Mouse (Mus musculus) adrenal gland, postnatal 25 days (tissue): Measurements from ENCODE around the gene Rabl6. TPM values are rescaled to one million over a fixed set of nuclear protein-coding genes. Genes with fewer than 3 reads are reported as not detected.

ENCODE experiments used
- DNase-seq: peaks from one replicate; pipeline ENCODE4 v3.0.0; 2021; ENCODE audit warnings: mixed read lengths
- total RNA-seq: library from RNA; stranded (reverse); gene quantifications from 2 replicates; pipeline ENCODE4 v1.2.3, GENCODE M21; 2021

The Rabl6 gene
- total RNA-seq, 1 experiment from 2014 or later, result 118 TPM

GRCm38 (mm10) chr2:25545996-25546810, 62.1 kb downstream of the Rabl6 start:
- peak; percentile 83 for DNase-seq

DNA sequence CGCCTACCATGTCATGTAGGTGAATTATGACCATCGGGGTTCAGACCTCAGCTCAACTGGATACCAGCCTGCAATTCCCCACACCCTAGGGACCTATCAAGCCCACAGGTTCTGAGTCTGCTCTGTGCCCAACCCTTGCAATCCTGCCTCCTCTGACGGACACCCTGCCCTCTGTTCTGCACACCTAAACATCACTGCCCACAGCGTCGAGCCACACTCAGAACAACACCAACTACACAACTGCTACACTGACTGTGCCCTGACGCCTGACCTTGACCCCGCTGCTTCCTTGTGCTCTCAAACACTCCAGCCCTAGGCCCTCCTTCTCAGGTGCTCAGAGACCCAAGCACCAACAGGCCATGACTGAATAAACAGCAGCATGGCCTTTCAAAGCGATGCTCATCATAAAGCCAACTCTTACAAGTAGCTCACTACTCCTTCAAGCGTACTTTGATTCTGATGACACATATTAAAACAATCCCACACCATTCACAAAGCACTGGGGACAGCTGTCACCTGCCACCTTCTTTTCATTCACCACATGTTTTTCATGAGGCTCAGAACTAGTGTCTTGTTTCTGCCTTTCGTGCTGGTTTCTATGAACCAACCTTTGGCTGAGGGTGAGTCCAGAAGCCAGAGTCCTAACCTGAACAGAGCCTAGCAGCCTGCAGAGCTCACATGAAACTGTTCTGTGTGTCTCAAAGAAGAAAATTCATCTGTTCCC, 66.5 kb downstream of the Rabl6 start:
- DNase-seq, result no peak

GRCm38 (mm10) chr2:25540541-25540948, 67.8 kb downstream of the Rabl6 start:
- DNase-seq, result no peak

- DNase-seq, result peak; percentile 70
Measured at GRCm38 (mm10) chr2:25536531-25536930, 71.8 kb downstream of the Rabl6 start.

- no peak for DNase-seq
Measured at GRCm38 (mm10) chr2:25534866-25535182, 73.5 kb downstream of the Rabl6 start.

GRCm38 (mm10) chr2:25534178-25534865, 74.0 kb downstream of the Rabl6 start:
- peak; percentile 89 for DNase-seq

DNA sequence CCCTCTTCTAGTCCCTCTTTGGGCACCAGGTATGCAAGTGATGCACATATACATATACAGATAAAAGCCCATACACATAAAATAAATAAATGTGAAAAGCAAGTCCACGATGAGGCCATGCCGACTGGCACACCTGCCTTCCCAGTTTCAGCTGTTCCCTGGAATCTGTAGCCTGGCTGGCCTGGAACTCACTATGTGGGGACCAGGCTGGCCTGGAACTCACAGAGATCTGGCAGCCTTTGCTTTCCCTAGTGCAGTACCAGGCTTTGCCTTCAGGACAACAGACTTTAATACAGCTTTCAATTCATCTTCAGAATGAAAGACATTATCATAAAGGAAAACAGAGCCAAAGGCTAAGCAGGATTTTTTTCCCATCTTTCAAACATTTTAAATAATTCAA, 74.6 kb downstream of the Rabl6 start:
- DNase-seq, result no peak

Other genes with a start within 250 kb of the Rabl6 start
- 10.7 and 18.8 TPM in 2 replicates for gene Uap1l1, start 242.8 kb downstream of the Rabl6 start, total RNA-seq
- gene Sapcd2, start 236.2 kb downstream of the Rabl6 start, total RNA-seq, result 1.6 and 2.1 TPM in 2 replicates
- gene Entpd2, start 212.6 kb downstream of the Rabl6 start, total RNA-seq, result 2.4 and 3.7 TPM in 2 replicates
- 120 and 134 TPM in 2 replicates for gene Npdc1, start 209.2 kb downstream of the Rabl6 start, total RNA-seq
- gene Fut7, start 185.3 kb downstream of the Rabl6 start, total RNA-seq, result not detected in 2 replicates
- gene Abca2, start 179.8 kb downstream of the Rabl6 start, total RNA-seq, result 24.9 and 40.5 TPM in 2 replicates
- gene Clic3, start 151.7 kb downstream of the Rabl6 start, total RNA-seq, result not detected in 2 replicates
- gene Paxx, start 147.4 kb downstream of the Rabl6 start, total RNA-seq, result 32.6 and 41.0 TPM in 2 replicates
- gene Ptgds, start 138.5 kb downstream of the Rabl6 start, total RNA-seq, result 3.6 and 3.8 TPM in 2 replicates
- not detected in 2 replicates for gene Lcn12, start 114.6 kb downstream of the Rabl6 start, total RNA-seq
- 99.9 and 103 TPM in 2 replicates for gene Fbxw5, start 107.8 kb downstream of the Rabl6 start, total RNA-seq
- gene C8g, start 106.8 kb downstream of the Rabl6 start, total RNA-seq, result 1.7 and 3.3 TPM in 2 replicates
- gene Traf2, start 61.6 kb downstream of the Rabl6 start, total RNA-seq, result 29.2 and 30.2 TPM in 2 replicates
- 270 and 317 TPM in 2 replicates for gene Edf1, start 50.7 kb downstream of the Rabl6 start, total RNA-seq
- 4.6 and 17.3 TPM in 2 replicates for gene Mamdc4, start 33.7 kb downstream of the Rabl6 start, total RNA-seq
- gene Phpt1, start 33.3 kb downstream of the Rabl6 start, total RNA-seq, result 42.8 and 60.5 TPM in 2 replicates
- 1.6 and 2.6 TPM in 2 replicates for gene Ajm1, start 26.8 kb downstream of the Rabl6 start, total RNA-seq
- gene Ccdc183, start 9.2 kb upstream of the Rabl6 start, total RNA-seq, result not detected in 2 replicates
- 28.8 and 36.9 TPM in 2 replicates for gene Tmem141, start 13.5 kb upstream of the Rabl6 start, total RNA-seq
- gene Fcna, start 19.5 kb upstream of the Rabl6 start, total RNA-seq, result 2.6 and 2.7 TPM in 2 replicates
- not detected in 2 replicates for gene Lcn8, start 44.6 kb upstream of the Rabl6 start, total RNA-seq
- not detected in 2 replicates for gene Lcn5, start 49.4 kb upstream of the Rabl6 start, total RNA-seq
- gene Lcn6, start 68.3 kb upstream of the Rabl6 start, total RNA-seq, result not detected in 2 replicates
- gene Lcn10, start 74.2 kb upstream of the Rabl6 start, total RNA-seq, result not detected in 2 replicates
- 0.61 TPM in 1 of 2 replicates, not detected in the other for gene Obp2a, start 91.5 kb upstream of the Rabl6 start, total RNA-seq
- 45.0 and 47.9 TPM in 2 replicates for gene Bmyc, start 98.2 kb upstream of the Rabl6 start, total RNA-seq
- not detected in 2 replicates for gene Obp2b, start 128.5 kb upstream of the Rabl6 start, total RNA-seq
- not detected in 2 replicates for gene Lcn3, start 157.0 kb upstream of the Rabl6 start, total RNA-seq
- gene Lcn11, start 168.5 kb upstream of the Rabl6 start, total RNA-seq, result not detected in 2 replicates
- not detected in 2 replicates for gene Gm13539, start 173.7 kb upstream of the Rabl6 start, total RNA-seq
- not detected in 2 replicates for gene Glt6d1, start 207.3 kb upstream of the Rabl6 start, total RNA-seq
- not detected in 2 replicates for gene Lcn9, start 214.6 kb upstream of the Rabl6 start, total RNA-seq
- gene Sohlh1, start 238.7 kb upstream of the Rabl6 start, total RNA-seq, result not detected in 2 replicates